15 mouse cellular contexts compared by ENCODE assay signal in the genomic region with DNA sequence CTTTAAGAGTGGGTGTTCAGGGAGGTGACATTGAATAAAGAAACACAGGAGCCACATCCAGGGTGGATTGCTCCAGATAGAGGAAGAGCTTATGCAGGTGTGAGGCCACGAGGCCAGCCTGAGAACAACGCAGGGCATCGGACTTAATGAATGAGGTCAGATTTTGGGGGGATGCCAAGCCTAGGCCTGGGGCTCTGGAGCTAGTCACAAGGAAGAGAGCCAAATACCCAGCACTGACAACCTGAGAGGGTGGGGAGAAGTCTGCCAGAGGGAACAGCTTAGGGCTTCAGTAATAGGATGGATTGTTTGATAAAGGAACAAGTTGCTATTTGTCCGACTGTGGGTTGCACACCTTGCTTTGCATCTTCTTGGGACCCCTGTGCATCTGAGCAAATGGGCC.
A peak's percentile ranks its signal among the peaks of the same experiment; 100 is the strongest.
DNase-seq lines count a peak whose midpoint lies in the region; ATAC-seq and TF ChIP-seq lines count a peak whose summit lies in the region.
"Had no signal": no experiment of that assay in that cellular context is flagged by ENCODE, and none has a peak within 500 bp of the region (broad histone marks: within the 10 kb centered on the region; RNA-seq: fewer than 3 reads in every experiment).

No protein-coding gene starts in this region.

- no peaks in the 10 kb centered on the region for H3K9me3 ChIP-seq in hindbrain, embryonic 16.5 days (ENCODE audit: control insufficient read depth, low read length)
- H3K9me3 ChIP-seq in hindbrain, embryonic 13.5 days, result no peaks in the 10 kb centered on the region
- H3K9me3 ChIP-seq: heart, embryonic 15.5 days had no signal

- TF ChIP-seq CTCF in brain, embryonic 14.5 days (IDR thresholded peaks at IDR 0.05; ENCODE audit: borderline replicate concordance, extremely low read depth, insufficient read depth, insufficient read length), result no peak

- H3K9ac ChIP-seq in hindbrain, embryonic 16.5 days (ENCODE audit: low read depth, low read length), result no peak overlapping the region
- no peak overlapping the region for H3K9ac ChIP-seq in hindbrain, embryonic 13.5 days
- H3K9ac ChIP-seq: heart, embryonic 15.5 days; liver, embryonic 14.5 days had no signal

- DNase-seq in adrenal gland, postnatal 14 days, result peak; percentile 22
- no peak for DNase-seq in adrenal gland, postnatal 25 days
- peak; percentile 88 for DNase-seq in brain, embryonic 14.5 days (ENCODE audit: low read depth)
- peak; percentile 59 to 64 for DNase-seq in cerebellum, postnatal 36 days
- no peak for DNase-seq in thymus, postnatal 10 days (ENCODE audit: low spot score in 2 of 2)
- DNase-seq in frontal cortex, postnatal 36 days (ENCODE audit: low spot score in 2 of 2), result no peak
- DNase-seq: gastrocnemius, postnatal 36 days; kidney, adult 11 months; kidney, postnatal 4 days; lung, postnatal 36 days; thymus, adult 2 months had no signal

- 24% methylated on average over 4 of the region's 4 CpGs for WGBS in hindbrain, embryonic 16.5 days
- WGBS in hindbrain, embryonic 13.5 days, result 23% methylated on average over 4 of the region's 4 CpGs

- peaks cover 4% of the 10 kb centered on the region for H3K27me3 ChIP-seq in hindbrain, embryonic 16.5 days (replicated peaks; ENCODE audit: control insufficient read depth, insufficient read depth, low read length)
- H3K27me3 ChIP-seq in hindbrain, embryonic 13.5 days, result peaks cover 40% of the 10 kb centered on the region

- ATAC-seq in hindbrain, embryonic 16.5 days, result 0 out of 2 replicates have a peak, but pooled peaks have one; percentile 30
- ATAC-seq in hindbrain, embryonic 13.5 days (ENCODE audit: low FRiP score), result no peak

- H3K4me2 ChIP-seq in hindbrain, embryonic 16.5 days (ENCODE audit: low read length), result no peak overlapping the region
- no peak overlapping the region for H3K4me2 ChIP-seq in hindbrain, embryonic 13.5 days
- H3K4me2 ChIP-seq: heart, embryonic 15.5 days had no signal

- no peaks in the 10 kb centered on the region for H3K36me3 ChIP-seq in hindbrain, embryonic 16.5 days (ENCODE audit: control insufficient read depth, insufficient read depth, low read length)
- no peaks in the 10 kb centered on the region for H3K36me3 ChIP-seq in hindbrain, embryonic 13.5 days
- H3K36me3 ChIP-seq: heart, embryonic 15.5 days had no signal

- TF ChIP-seq POLR2A in brain, embryonic 14.5 days (IDR thresholded peaks at IDR 0.05; ENCODE audit: borderline replicate concordance, extremely low read depth, insufficient read depth, insufficient read length, poor library complexity, severe bottlenecking), result no peak

- no peak overlapping the region for H3K4me3 ChIP-seq in hindbrain, embryonic 16.5 days (ENCODE audit: low read length)
- H3K4me3 ChIP-seq in hindbrain, embryonic 13.5 days, result no peak overlapping the region
- H3K4me3 ChIP-seq: heart, embryonic 15.5 days had no signal

- no peak overlapping the region for H3K27ac ChIP-seq in hindbrain, embryonic 16.5 days (ENCODE audit: low read depth, low read length)
- no peak overlapping the region for H3K27ac ChIP-seq in hindbrain, embryonic 13.5 days
- H3K27ac ChIP-seq: heart, embryonic 15.5 days; liver, embryonic 14.5 days had no signal

- H3K4me1 ChIP-seq in hindbrain, embryonic 16.5 days (ENCODE audit: control insufficient read depth, insufficient read depth, low read depth, low read length), result peaks cover 4% of the 10 kb centered on the region; the same call in 1 of the 2 replicates
- peaks cover 10% of the 10 kb centered on the region; the same call in 1 of the 2 replicates for H3K4me1 ChIP-seq in hindbrain, embryonic 13.5 days (replicated peaks)

Comparison
In these comparisons a context has a peak if more than half of its experiments do, and no peak if none do; other contexts are left out.
1. DNase-seq: peak in adrenal gland, postnatal 14 days (single experiment), brain, embryonic 14.5 days (single experiment) and cerebellum, postnatal 36 days (2 of 2); none in adrenal gland, postnatal 25 days (single experiment), thymus, postnatal 10 days (0 of 2) and frontal cortex, postnatal 36 days (0 of 2).